Comparison of ENCODE assay signal across 8 mouse cellular contexts in the genomic region with DNA sequence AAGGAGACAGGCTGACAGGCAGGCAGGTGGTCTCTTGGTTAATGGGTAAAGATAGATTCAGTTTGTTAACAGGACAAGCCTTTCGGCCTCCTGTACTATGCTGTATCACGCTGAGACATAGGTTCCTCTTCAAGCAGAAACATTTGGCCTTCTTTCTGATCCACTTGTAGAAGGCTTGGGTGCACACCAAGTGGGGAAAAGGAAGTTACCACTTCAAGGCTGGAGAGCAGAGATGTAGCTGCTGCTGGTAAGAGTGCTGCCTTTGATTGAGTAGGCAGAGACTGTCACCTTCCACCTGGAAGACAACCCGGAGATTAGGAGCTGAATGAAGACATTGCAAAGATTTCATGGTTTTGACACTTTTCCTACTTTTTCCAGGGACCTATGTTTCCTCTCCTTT. TPM values are rescaled to one million over a fixed set of nuclear protein-coding genes. Genes with fewer than 3 reads are reported as not detected.
A peak's percentile ranks its signal among the peaks of the same experiment; 100 is the strongest.
DNase-seq lines count a peak whose midpoint lies in the region; ATAC-seq lines count a peak whose summit lies in the region.

No protein-coding gene starts in this region.

- peaks cover 9% of the 10 kb centered on the region; the same call in 1 of the 2 replicates for H3K4me1 ChIP-seq in kidney, embryonic 14.5 days (ENCODE audit: control insufficient read depth, insufficient read depth, low read length)
- peaks cover 4% of the 10 kb centered on the region; the same call in 1 of the 2 replicates for H3K4me1 ChIP-seq in brown adipose tissue, adult 24 weeks (ENCODE audit: control insufficient read depth, insufficient read depth, insufficient read length, low read length)
- H3K4me1 ChIP-seq in hindbrain, embryonic 11.5 days (replicated peaks; ENCODE audit: control insufficient read depth, insufficient read depth, low read length), result no peaks in the 10 kb centered on the region
- peaks cover 35% of the 10 kb centered on the region for H3K4me1 ChIP-seq in midbrain, embryonic 15.5 days

- H3K4me2 ChIP-seq in kidney, embryonic 14.5 days (replicated peaks; ENCODE audit: low read depth, low read length), result peak overlapping the region; percentile 65
- peak overlapping the region; percentile 47 for H3K4me2 ChIP-seq in hindbrain, embryonic 11.5 days (replicated peaks; ENCODE audit: low read depth, low read length)
- H3K4me2 ChIP-seq in midbrain, embryonic 15.5 days, result peak overlapping the region; percentile 72

- WGBS in kidney, embryonic 14.5 days, result 65% methylated on average over 3 of the region's 3 CpGs
- WGBS in hindbrain, embryonic 11.5 days, result 90% methylated on average over 3 of the region's 3 CpGs
- 65% methylated on average over 3 of the region's 3 CpGs for WGBS in midbrain, embryonic 15.5 days

- H3K36me3 ChIP-seq in kidney, embryonic 14.5 days (ENCODE audit: control insufficient read depth, insufficient read depth, low read length), result 0 out of 2 replicates have a peak, but pooled peaks cover 7% of the 10 kb centered on the region
- H3K36me3 ChIP-seq in hindbrain, embryonic 11.5 days (ENCODE audit: control insufficient read depth, insufficient read depth, low read length), result no peaks in the 10 kb centered on the region
- no peaks in the 10 kb centered on the region for H3K36me3 ChIP-seq in midbrain, embryonic 15.5 days (replicated peaks)

- no peaks in the 10 kb centered on the region for H3K27me3 ChIP-seq in kidney, embryonic 14.5 days (ENCODE audit: control insufficient read depth, insufficient read depth, low read length)
- no peaks in the 10 kb centered on the region for H3K27me3 ChIP-seq in hindbrain, embryonic 11.5 days (ENCODE audit: control insufficient read depth, insufficient read depth, low read length)
- no peaks in the 10 kb centered on the region for H3K27me3 ChIP-seq in midbrain, embryonic 15.5 days (replicated peaks)

- DNase-seq in kidney, postnatal 36 days, result no peak
- no peak for DNase-seq in hindbrain, embryonic 11.5 days (ENCODE audit: low spot score)
- no peak for DNase-seq in urinary bladder, postnatal 25 days (ENCODE audit: low spot score)
- no peak for DNase-seq in ovary, postnatal 14 days (ENCODE audit: low spot score)
- DNase-seq in cerebellum, adult 9-10 months, result no peak

- no peaks in the 10 kb centered on the region for H3K9me3 ChIP-seq in kidney, embryonic 14.5 days (ENCODE audit: control insufficient read depth, low read length)
- no peaks in the 10 kb centered on the region for H3K9me3 ChIP-seq in hindbrain, embryonic 11.5 days (ENCODE audit: control insufficient read depth, low read length)
- no peaks in the 10 kb centered on the region for H3K9me3 ChIP-seq in midbrain, embryonic 15.5 days

- peak overlapping the region; percentile 79 for H3K4me3 ChIP-seq in kidney, embryonic 14.5 days (ENCODE audit: low read length)
- H3K4me3 ChIP-seq in brown adipose tissue, adult 24 weeks (ENCODE audit: insufficient read depth, low read depth, low read length), result 0 out of 2 replicates have a peak overlapping the region, but pooled peaks have one; percentile 3
- peak overlapping the region; percentile 60 for H3K4me3 ChIP-seq in hindbrain, embryonic 11.5 days (ENCODE audit: low read depth, low read length)
- H3K4me3 ChIP-seq in midbrain, embryonic 15.5 days, result peak overlapping the region; percentile 96

- ATAC-seq in kidney, embryonic 14.5 days (ENCODE audit: low FRiP score, low TSS enrichment), result no peak
- no peak for ATAC-seq in hindbrain, embryonic 11.5 days (ENCODE audit: low FRiP score)
- no peak for ATAC-seq in midbrain, embryonic 15.5 days (replicated peaks)

- no peak overlapping the region for H3K27ac ChIP-seq in kidney, embryonic 14.5 days (ENCODE audit: low read depth, low read length)
- H3K27ac ChIP-seq in brown adipose tissue, adult 24 weeks (replicated peaks; ENCODE audit: low read depth, low read length), result no peak overlapping the region
- H3K27ac ChIP-seq in hindbrain, embryonic 11.5 days (ENCODE audit: low read depth, low read length), result no peak overlapping the region
- 0 out of 2 replicates have a peak overlapping the region, but pooled peaks have one; percentile 94 for H3K27ac ChIP-seq in midbrain, embryonic 15.5 days

- H3K9ac ChIP-seq in kidney, embryonic 14.5 days (ENCODE audit: low read depth, low read length), result peak overlapping the region; percentile 89; the same call in 1 of the 2 replicates
- peak overlapping the region; percentile 77 for H3K9ac ChIP-seq in hindbrain, embryonic 11.5 days (ENCODE audit: low read depth, low read length)
- peak overlapping the region; percentile 100 for H3K9ac ChIP-seq in midbrain, embryonic 15.5 days

RNA-seq across cellular contexts. Expression of a gene that starts 1.3 kb away (rescaled TPM):
- polyA plus RNA-seq in kidney, embryonic 14.5 days (2014; fragmentation: Nextera tagmentation; extraction: Ambion mirVana), result 30.6 and 34.1 TPM in 2 replicates
- not detected in 2 replicates for polyA plus RNA-seq in brown adipose tissue, adult 24 weeks (2012; ENCODE audit: insufficient read depth, insufficient read length, missing spikeins)
- polyA plus RNA-seq in hindbrain, embryonic 11.5 days (2014; fragmentation: Nextera tagmentation; extraction: Ambion mirVana), result 48.8 and 51.8 TPM in 2 replicates
- polyA plus RNA-seq in midbrain, embryonic 15.5 days (2015; fragmentation: Nextera tagmentation; extraction: Ambion mirVana), result 77.5 and 78.7 TPM in 2 replicates

Comparison
In these comparisons a context has a peak if more than half of its experiments do, and no peak if none do; other contexts are left out.
1. H3K4me3 ChIP-seq: peak in every context shown above with its lines; median percentile 96 in midbrain, embryonic 15.5 days; 79 in kidney, embryonic 14.5 days; 60 in hindbrain, embryonic 11.5 days; 3 in brown adipose tissue, adult 24 weeks.
2. RNA of a gene that starts 1.3 kb away (polyA plus RNA-seq): 77.5 to 78.7 TPM in midbrain, embryonic 15.5 days, 48.8 to 51.8 TPM in hindbrain, embryonic 11.5 days and 30.6 to 34.1 TPM in kidney, embryonic 14.5 days; not detected in brown adipose tissue, adult 24 weeks; every median in the first group is over 10 times any median in the second.
3. Peak in every context shown above with its lines, with median percentiles within 50 percentile points of each other: H3K4me2 ChIP-seq and H3K9ac ChIP-seq.